Mouse (Mus musculus) cortical plate, adult 2 months (tissue): ENCODE measurements around the gene Olfr750. TPM values are rescaled to one million over a fixed set of nuclear protein-coding genes. Genes with fewer than 3 reads are reported as not detected.

Experiments used
- H3K27ac ChIP-seq: fragments of 200-500 bp; 2 replicates; pipeline ENCODE4 v1.5.1; 2012; ENCODE audit warnings: low read length, control low read depth, inconsistent platforms; ENCODE audit not compliant: insufficient read depth
- H3K4me1 ChIP-seq: fragments of 200-500 bp; 2 replicates; pipeline ENCODE4 v1.6.1; 2011; ENCODE audit warnings: low read length; ENCODE audit not compliant: control insufficient read depth, insufficient read depth
- H3K4me3 ChIP-seq: fragments of 200-500 bp; 2 replicates; pipeline ENCODE4 v1.5.1; 2011; ENCODE audit warnings: mild to moderate bottlenecking, low read length, control low read depth; ENCODE audit not compliant: insufficient read depth
- CTCF ChIP-seq: fragments of 200-500 bp; IDR thresholded peaks from 2 replicates; pipeline ENCODE4 v1.5.1; 2011; ENCODE audit warnings: mild to moderate bottlenecking, control low read depth, low read length; ENCODE audit not compliant: insufficient read depth; ENCODE audit errors: extremely low read depth
- POLR2A ChIP-seq: fragments of 200-500 bp; IDR thresholded peaks from 2 replicates; pipeline ENCODE4 v1.6.1; 2011; ENCODE audit warnings: mild to moderate bottlenecking, low read length, control low read depth; ENCODE audit not compliant: insufficient read depth; ENCODE audit errors: extremely low read depth
- polyA plus RNA-seq: library from polyadenylated mRNA; depleted of rRNA; stranded (reverse); fragments of >200 nt; gene quantifications from 2 replicates; pipeline ENCODE4 v1.2.3, GENCODE M21; 2012; rRNA removed

The Olfr750 gene
- polyA plus RNA-seq, 1 experiment: not detected

DNA sequence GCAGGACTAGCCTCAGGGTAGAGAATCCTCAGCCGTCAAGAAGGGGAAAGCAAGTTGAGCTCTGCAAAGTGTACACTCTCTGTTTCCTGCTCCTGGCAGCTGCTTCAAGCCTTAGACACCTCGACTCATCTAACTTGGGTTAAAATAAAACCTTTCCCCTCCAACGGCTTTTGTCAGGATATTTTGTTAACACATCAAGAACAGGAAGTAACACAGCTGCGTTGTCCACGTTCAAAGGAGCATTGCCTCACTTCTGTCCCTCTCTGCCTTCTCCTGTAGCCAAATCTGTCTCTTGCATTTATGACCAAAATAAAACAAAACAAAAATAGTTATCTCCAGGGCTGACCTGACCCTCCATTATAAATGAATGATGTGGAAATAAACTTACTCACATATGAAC, 26.4 kb downstream of the Olfr750 start:
- TF ChIP-seq POLR2A: no peak
- TF ChIP-seq CTCF: no peak
- Histone ChIP-seq H3K4me1 (no peaks in the 10 kb centered on the region), H3K27ac (no peak overlapping the region), H3K4me3 (no peak overlapping the region)

DNA sequence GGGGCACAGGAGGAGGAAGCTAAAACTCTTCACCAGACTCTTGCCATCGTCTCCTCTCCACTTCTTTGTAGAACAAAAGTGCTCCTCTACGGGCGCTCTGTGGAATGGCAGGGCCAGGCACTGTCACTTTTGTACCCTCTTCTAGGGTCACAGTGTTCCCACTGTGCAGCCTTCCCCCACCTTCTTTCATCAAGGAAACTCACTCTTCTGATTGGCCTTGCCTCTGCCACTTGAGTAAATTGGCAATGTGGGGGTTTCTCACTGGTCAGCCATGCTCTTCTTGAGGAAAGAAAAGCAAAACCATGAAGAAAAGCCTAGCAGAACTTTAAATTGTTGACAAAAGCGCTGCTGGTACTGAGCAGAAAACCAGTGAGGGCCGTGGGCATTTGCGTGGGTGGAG, 32.5 kb downstream of the Olfr750 start, which contains the start of gene Rnase9:
TSS of gene Rnase9 (minus strand) at position 101 of the 400 bp plus-strand sequence.
- TF ChIP-seq CTCF: no peak
- no peak for TF ChIP-seq POLR2A
- Histone ChIP-seq H3K27ac (no peak within 1 kb of the TSS), H3K4me3 (no peak within 1 kb of the TSS), H3K4me1 (no peaks in the 10 kb centered on the region)

DNA sequence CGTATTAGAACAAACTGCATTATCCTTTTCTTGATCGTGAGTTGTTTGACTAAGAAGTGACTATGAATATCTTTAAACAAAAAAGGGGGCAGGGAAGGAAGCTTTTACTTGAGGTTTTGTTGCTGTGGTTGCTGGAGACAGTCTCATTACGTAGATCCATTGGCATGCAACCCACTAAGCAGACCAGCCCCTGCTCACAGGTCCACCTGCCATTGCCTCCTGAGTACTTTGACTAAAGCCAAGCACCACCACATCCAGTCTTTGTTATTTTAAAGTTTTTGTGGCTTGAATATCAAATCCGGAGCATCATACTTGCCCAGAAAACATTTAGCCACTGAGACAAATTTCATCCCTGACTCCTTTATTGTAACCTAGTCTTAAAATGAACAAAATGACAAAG, 38.0 kb downstream of the Olfr750 start:
- TF ChIP-seq POLR2A (no peak), CTCF (no peak)
- Histone ChIP-seq H3K4me1 (no peaks in the 10 kb centered on the region), H3K4me3 (no peak overlapping the region), H3K27ac (no peak overlapping the region)

DNA sequence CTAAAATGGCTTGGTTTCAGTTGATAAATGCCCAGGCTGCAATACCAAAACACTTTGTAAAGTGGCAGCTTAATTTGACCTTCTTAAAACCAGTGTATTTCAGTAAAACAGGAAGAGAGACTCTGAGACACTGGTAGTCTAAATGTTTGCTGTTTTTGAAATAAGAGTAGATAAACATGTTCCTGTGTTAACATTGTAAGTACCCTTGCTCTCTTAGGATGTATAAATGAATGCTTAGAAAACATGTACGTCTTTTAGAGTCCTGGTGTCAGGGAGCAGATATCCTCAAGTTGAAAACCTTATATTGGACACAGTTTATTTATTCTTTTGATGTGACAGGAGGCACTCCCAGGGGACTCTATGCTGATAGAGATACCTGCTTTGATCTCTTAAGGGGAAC, 39.0 kb downstream of the Olfr750 start:
- Histone ChIP-seq H3K4me1 (no peaks in the 10 kb centered on the region), H3K27ac (no peak overlapping the region), H3K4me3 (no peak overlapping the region)
- TF ChIP-seq POLR2A (no peak), CTCF (no peak)

DNA sequence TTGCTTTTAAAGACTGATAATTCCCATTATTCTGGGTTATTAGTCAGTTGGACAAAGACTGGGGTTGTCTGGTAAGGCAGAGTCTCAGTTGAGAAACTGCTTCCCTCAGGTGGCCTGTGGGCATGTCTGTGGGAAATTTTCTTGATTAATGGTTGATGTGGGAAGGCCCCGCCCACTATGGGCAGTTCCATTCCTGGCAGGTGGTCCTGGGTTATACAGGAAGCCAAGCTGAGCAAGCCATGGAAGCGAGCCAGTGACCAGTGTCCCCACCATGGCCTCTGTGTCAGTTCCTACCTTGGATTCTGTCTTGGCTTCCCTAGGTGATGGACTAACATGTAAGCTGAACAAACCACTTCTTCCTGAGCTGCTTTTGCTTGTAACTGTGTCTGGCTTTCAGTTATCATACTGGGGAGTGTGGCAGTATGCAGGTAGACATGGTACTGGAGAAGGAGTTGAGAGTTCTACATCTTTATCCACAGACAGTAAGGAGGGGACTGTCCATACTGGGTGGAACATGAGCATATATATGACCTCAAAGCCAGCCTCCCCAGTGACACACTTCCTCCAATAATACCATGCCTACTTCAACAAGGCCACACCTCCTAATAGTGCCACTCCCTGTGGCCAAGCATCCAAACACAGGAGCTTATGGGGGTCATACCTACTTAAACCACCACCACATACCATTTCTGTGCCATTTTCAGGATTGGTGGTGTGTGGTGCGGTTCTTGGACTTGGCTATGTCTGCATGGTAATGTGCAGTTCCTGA, 46.7 kb downstream of the Olfr750 start:
- H3K4me1 ChIP-seq: no peaks in the 10 kb centered on the region
- no peak overlapping the region for H3K4me3 ChIP-seq
- H3K27ac ChIP-seq: no peak overlapping the region
- TF ChIP-seq CTCF: no peak
- TF ChIP-seq POLR2A: no peak

DNA sequence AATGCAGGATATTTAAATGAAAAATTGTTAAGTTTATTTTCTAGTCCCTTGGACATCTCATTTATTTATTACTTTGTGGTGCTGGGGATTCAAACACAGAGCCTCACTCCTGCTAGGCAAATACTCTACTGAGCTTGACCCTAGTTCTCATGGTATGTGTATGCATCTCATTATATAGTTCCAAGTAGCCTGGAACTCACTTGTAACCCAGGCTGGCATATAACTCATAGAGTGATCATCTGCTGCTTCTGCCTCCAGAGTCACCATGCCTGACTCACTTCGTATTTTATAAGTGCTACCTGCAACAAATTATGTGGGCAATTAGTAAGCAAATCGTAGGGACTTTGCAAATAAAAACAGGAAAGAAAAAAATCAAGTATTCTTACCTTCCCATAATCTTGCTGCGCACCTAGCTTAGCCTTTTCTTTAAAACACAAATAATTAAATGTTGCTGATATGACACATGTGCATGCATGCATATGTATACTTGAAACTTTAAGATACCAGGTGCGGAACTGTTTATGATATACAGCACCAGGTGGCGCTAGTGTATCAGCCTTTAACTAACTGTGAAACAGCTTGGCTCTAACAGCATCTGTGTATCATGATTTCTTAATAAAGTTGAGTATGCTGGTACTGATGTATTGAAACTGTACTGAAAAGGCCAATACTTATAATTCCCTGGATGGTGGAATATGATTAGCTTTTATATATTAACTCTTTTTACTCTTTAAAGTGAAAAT, 47.7 kb downstream of the Olfr750 start:
- TF ChIP-seq POLR2A (no peak), CTCF (peak; percentile 56)
- no peak overlapping the region for H3K27ac ChIP-seq
- H3K4me1 ChIP-seq: no peaks in the 10 kb centered on the region
- H3K4me3 ChIP-seq: no peak overlapping the region

DNA sequence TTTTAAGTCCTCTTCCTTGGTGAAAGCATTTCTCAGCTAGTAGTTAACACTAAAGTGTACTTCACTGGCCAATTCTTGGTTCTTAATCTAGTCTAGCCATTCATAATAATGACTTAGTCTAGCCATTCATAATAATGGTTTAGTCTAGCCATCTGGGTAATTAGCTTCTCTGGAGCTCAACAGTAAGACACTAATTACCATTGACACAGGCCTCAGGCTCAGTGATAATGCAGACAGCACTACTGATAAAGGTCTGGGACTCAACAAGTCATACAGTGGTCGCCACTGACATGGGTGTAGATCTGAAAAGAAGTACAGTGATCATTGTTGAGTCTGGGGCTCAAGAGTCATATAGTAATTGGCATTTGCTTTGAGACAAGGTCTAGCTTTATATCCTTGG, 49.4 kb downstream of the Olfr750 start:
- TF ChIP-seq CTCF: no peak
- no peak for TF ChIP-seq POLR2A
- H3K4me3 ChIP-seq: no peak overlapping the region
- no peaks in the 10 kb centered on the region for H3K4me1 ChIP-seq
- H3K27ac ChIP-seq: no peak overlapping the region

DNA sequence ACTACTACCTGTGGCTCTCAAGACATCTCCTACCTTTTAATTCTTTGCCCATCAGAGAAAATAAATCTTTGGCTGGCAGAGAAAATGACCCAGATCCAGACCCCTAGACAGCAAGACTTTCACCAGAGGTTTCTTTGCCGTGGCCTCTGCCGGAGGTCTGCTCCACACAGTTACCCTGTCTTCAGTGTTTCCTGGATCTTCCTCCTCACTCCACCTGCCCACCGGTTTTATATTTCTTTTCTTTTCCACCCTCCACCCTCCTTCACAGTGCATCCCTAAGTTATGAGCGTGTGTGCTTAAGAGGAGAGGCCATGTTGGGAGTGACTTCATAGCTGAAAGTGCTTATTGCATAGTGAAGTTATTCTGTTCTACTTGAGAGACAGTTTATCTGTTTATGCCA, 50.8 kb downstream of the Olfr750 start:
- Histone ChIP-seq H3K4me3 (no peak overlapping the region), H3K27ac (no peak overlapping the region), H3K4me1 (no peaks in the 10 kb centered on the region)
- TF ChIP-seq CTCF (no peak), POLR2A (no peak)

DNA sequence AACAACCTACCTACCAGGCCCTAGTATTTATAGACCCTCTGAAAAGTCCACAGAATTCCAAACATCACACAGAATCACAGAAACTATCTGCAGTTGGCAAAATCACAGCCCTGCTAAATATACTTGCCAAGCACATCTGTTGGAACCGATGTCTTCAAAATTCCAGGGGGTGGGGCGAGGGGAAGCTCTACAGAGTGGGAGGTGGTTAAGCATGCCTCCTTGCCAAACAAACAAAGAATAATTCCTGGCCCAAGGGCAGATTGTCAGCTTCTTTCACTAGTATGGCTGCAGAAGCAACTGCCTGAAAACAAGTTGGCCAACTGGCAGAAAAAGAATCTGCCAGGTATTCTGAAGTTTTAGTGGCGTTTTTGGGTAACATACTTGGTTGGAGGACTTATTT, 57.0 kb downstream of the Olfr750 start:
- Histone ChIP-seq H3K4me3 (no peak overlapping the region), H3K4me1 (no peaks in the 10 kb centered on the region), H3K27ac (no peak overlapping the region)
- TF ChIP-seq CTCF (no peak), POLR2A (no peak)

Other genes with a start within 250 kb of the Olfr750 start
- 4.4 and 4.6 TPM in 2 replicates for gene Tep1, start 203.9 kb downstream of the Olfr750 start, polyA plus RNA-seq
- gene Klhl33, start 176.9 kb downstream of the Olfr750 start, polyA plus RNA-seq: 4.1 and 5.1 TPM in 2 replicates
- 61.2 and 62.6 TPM in 2 replicates for gene Osgep, start 149.5 kb downstream of the Olfr750 start, polyA plus RNA-seq
- gene Apex1, start 149.5 kb downstream of the Olfr750 start, polyA plus RNA-seq: 57.6 and 62.4 TPM in 2 replicates
- gene Pip4p1, start 143.6 kb downstream of the Olfr750 start, polyA plus RNA-seq: 169 and 177 TPM in 2 replicates
- 29.3 and 31.3 TPM in 2 replicates for gene Pnp, start 143.4 kb downstream of the Olfr750 start, polyA plus RNA-seq
- gene Gm49342, start 129.9 kb downstream of the Olfr750 start, polyA plus RNA-seq: 24.8 and 28.5 TPM in 2 replicates
- 0.87 and 1.4 TPM in 2 replicates for gene Pnp2, start 118.4 kb downstream of the Olfr750 start, polyA plus RNA-seq
- 0.08 and 0.19 TPM in 2 replicates for gene Rnase10, start 66.7 kb downstream of the Olfr750 start, polyA plus RNA-seq
- gene Rnase9, start 32.6 kb downstream of the Olfr750 start, polyA plus RNA-seq: 0.08 TPM in 1 of 2 replicates, not detected in the other
- not detected in 2 replicates for gene Rnase11, start 24.3 kb downstream of the Olfr750 start, polyA plus RNA-seq
- gene Rnase12, start 16.8 kb downstream of the Olfr750 start, polyA plus RNA-seq: 0.30 TPM in 1 of 2 replicates, not detected in the other
- gene Rnase4, start 16.6 kb upstream of the Olfr750 start, polyA plus RNA-seq: 31.6 and 34.1 TPM in 2 replicates
- 6.9 and 8.1 TPM in 2 replicates for gene Ang, start 16.7 kb upstream of the Olfr750 start, polyA plus RNA-seq
- gene Eddm3b, start 40.0 kb upstream of the Olfr750 start, polyA plus RNA-seq: not detected in 2 replicates
- 0.50 and 0.68 TPM in 2 replicates for gene Rnase6, start 49.5 kb upstream of the Olfr750 start, polyA plus RNA-seq
- gene Rnase1, start 72.3 kb upstream of the Olfr750 start, polyA plus RNA-seq: 2.2 and 2.4 TPM in 2 replicates
- not detected in 2 replicates for gene Rnase2b, start 87.8 kb upstream of the Olfr750 start, polyA plus RNA-seq
- not detected in 2 replicates for gene Ang2, start 124.7 kb upstream of the Olfr750 start, polyA plus RNA-seq
- gene Ear14, start 129.0 kb upstream of the Olfr750 start, polyA plus RNA-seq: not detected in 2 replicates
- not detected in 2 replicates for gene Rnase2a, start 181.7 kb upstream of the Olfr750 start, polyA plus RNA-seq